Mouse (Mus musculus) spleen, postnatal 36 days (tissue): Measurements from ENCODE around the gene Slc30a1.

Experiments
- DNase-seq, 2 experiments: peaks; one replicate each; pipeline ENCODE4 v3.0.0; 2022; ENCODE audit warnings: low spot score in 2 of 2, mixed read lengths in 1 of 2

Slc30a1 gene

DNA sequence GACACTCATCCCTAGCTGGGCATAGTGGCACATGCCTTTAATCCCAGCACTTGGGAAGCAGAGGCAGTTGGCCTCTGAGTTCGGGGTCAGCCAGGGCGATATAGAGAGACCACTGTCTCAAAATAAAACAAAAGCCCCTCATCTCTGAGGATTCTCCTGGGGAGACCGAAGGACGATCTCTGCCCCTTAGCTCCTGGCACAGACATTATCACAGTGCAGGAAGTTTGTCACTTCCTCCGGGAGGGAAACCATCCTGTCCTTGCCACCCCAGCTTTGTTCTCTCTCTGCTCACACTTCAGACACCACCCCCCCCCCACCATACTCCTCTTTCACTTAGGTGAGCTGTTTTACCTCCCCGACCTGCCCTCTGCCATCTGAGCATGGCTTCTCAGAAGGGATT lies 37.1 kb downstream of the Slc30a1 start:
- DNase-seq, result no peak

DNA sequence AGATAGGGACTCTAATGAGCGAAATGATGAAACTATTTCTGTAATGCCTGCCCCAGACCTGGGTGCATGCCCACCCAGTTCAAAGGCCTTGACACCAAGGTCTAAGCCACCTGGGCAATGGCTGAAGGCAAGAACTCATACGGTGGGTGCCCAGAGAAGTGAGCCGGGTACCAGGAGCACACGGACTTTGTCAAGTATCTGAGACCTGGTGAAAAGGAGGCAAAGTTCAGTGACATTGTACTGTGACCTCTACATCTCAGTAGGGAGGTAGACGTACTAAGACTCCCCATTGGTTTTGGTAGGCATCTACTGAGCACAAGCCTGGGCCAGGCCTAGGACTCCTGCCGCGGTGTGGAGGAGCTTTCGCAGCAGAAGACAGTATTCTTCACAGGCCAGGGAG lies 38.8 kb downstream of the Slc30a1 start:
- no peak for DNase-seq

DNA sequence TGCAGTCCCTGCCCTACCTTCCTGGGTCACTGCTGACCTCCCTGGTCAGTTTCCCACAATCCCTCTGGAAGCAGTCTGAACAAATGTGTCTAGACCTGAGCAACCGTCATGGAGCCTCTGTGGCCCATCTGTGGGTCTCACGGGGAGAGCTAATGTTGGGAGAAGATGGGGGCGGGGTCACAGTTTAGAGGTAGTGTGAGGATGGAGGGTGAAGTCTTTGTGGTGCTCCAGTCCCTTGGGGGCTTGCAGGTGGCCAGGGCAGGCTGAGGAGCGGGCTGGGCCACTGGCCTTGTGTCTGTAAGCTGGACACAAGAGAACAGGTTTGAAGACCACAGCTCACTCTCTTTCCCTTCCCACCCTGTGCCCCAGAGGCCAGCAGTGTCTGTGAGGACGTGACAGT lies 39.2 kb downstream of the Slc30a1 start:
- no peak for DNase-seq

DNA sequence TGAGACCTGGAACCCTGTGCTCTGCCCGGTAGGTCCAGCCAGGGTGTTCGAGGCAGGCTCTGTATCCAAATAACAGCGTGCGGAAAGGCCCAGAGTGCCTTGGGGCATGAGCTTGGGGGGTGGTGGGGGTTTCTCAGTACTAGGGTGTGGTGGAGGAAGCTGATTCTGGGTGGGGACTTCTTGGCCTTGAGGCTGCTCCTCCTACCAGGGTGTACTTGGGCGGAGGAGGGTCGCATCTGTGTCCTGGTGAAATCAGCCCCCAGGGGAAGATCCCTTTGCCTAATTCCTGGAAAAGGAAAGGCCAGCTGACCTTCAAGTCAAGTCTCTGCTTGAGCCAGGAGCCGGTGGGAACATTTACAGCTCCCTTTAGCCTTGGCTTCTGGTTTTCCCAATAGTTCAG lies 39.7 kb downstream of the Slc30a1 start:
- no peak for DNase-seq

DNA sequence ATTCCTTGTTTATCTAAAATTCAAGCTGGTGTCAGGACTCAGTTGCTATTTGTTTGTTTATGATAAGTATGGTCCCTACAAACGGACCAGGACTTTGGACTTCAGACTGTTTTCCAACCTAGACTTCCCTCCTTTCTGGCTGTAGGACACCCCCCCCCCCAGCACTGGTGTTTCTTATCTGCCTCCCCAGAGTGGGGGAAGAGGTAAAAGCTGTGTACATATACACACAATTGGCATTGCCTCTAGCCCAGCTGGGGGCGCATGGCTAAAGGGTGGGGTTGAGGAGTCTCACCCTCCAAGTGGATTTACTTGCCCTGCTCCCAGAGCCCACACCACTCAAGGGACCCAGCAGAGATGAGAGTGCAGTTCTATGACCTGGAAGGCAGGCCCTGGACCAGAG lies 40.3 kb downstream of the Slc30a1 start:
- DNase-seq, result no peak

DNA sequence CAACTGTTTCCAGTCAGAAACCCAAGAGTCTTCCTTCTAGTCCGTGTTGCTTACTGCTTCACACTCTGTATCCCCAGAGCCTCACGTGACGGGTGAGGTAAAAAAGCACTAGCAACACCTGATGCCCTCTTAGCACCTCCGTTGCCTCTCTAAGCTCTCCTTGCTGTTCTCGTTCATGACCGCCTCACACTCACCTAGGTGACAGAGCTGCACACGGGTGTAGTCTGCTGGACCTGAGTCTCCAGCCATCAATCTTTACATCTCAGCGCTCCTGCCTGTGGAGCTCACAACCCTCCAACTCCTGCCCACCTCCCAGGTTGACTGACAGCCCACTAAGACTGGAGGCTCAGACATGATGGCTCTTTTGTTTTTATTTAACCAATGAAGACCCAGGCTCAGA lies 41.2 kb downstream of the Slc30a1 start:
- DNase-seq, result no peak

DNA sequence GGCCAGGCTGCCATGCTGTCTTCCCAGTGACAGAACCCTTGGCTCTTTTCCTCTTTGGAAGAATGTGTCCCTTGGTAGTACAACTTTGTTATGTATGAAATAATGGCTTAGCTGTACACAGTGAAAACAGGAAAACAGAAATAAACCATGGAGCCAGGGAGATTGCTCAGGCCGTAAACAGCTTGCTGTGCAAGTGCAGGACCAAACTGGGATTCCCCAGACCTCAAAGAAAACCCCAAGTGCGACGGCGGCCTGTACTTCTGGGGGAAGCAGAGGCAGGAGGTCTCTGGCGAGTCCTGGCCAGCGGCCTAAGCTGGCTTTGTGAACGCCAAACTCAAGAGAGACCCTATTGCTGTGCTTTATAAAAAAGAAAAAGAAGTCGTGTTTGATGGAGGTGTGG lies 42.0 kb downstream of the Slc30a1 start:
- DNase-seq, result no peak

DNA sequence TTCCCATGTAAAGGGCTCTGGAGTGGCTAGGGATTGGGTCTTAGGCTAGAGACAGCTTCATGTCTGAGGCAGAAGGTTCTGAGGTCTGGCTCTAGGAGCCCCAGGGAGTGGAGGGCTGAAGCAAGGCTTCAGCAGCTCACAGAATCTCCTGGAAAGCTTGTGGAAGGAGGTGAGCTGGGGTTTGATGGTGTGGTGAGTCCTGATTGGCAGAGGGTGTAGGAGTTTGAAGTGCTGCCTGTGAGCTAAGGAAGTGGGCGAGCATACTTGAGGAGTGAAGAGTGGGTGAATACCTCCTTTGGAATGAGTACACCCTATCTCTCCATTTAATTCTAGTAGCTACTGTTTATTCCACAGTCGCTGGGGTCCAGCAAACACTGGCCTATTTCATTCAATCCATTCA lies 44.0 kb downstream of the Slc30a1 start:
- no peak for DNase-seq

DNA sequence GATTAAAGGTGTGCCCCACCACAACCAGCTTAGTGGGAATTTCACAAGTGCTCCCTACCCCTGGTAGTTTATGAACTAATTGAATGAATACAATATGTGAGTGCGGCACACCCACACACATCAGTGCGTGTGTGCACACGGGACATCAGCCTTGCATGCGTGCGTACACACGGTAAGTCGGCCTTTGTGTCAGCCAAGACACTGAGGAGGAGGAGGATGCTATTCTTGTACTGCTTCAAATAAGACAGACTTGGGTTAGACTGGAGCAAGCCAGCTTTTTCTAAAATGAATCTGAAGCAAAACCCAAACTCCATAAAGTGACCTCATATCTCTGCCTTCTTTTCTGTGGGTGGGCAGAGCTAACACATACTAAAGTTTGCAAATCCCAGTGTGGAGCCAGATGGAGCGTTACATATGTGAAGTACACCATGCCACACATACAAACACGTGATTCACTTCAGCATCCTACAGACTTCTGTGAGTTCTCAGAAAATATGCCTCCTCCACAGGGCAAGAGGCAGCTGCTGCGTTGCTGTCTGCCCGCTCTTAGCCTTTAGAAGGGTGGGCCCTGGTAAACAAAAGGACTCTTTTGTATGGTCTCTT lies 46.3 kb downstream of the Slc30a1 start:
- no peak for DNase-seq

DNA sequence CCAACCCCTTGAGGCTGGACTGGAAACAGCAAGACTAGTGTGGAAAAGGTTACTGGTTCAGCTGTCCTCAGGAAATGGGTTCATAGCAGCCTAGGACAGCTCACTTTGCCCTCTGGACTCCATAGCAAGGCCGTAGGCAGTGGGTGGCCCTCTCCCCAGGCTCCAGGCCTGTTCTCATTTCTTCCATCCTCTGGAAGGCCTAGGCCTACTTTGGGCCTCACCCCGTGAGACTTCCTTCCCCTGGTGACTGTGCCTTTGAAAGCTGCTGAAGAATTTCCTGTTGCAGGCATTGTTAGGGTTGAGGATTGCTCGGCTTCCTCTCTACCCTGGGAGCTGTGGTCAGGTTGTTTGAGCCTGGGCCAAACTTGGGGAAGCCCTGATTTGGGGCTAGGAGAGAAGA lies 48.5 kb downstream of the Slc30a1 start:
- peak; percentile 20 to 49 for DNase-seq

DNA sequence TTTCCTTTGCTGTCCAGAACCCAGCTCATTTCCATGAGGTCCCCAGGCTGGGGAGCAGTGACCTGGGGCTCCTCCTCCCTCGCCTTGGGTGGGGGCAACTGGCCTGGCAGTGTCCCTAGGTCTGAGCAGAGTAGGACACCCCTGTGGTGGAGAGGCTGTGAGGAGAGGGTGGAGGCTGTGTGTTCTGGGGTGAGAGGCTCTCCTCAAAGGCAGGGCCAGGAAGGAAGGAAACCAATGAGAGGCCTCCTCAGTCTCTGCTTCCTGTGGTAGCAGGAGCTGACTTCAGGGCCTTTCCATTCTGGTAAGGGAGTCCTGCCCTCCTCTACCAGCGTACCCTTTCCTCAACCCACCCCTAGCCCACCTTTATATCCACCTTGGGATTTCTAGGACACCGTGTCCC lies 49.7 kb downstream of the Slc30a1 start:
- DNase-seq, result peak; percentile 19 to 20

DNA sequence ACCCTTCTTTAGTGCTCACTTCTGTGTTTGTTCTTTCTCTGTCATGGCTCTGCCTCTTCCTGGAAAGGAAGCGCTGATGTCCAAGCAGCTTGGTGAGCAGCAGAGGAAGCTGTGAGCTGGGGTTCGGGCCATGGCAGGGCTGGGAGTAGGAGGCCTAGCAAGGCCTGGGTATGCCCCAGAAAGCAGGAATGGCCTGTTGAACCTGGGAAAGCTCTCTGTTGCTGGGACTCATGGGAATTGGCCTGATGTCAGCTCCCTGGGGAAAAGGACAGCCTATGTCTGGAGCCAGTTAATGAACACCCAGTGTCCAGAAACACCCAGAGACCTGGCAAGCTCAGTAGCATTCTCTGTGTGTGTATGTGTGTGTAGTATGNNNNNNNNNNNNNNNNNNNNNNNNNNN lies 50.3 kb downstream of the Slc30a1 start:
- DNase-seq, result no peak

DNA sequence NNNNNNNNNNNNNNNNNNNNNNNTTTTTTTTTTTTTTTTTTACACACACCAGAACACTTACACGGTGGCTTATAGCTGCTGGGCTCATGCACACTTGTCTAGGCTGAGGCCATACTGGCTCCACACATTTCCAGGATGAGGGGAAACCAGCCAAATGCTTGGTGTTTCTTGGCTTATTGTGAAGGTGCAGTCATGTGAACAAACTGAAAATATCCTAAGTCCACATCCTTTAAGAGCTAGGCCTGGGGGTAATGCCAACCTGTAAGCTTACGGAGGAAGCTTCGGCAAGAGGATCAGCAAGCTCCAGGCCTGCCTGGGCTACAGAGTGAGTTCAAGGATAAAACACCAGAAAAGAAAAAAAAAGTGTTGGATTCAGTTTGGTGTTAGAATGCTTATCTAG lies 50.8 kb downstream of the Slc30a1 start:
- DNase-seq, result no peak

DNA sequence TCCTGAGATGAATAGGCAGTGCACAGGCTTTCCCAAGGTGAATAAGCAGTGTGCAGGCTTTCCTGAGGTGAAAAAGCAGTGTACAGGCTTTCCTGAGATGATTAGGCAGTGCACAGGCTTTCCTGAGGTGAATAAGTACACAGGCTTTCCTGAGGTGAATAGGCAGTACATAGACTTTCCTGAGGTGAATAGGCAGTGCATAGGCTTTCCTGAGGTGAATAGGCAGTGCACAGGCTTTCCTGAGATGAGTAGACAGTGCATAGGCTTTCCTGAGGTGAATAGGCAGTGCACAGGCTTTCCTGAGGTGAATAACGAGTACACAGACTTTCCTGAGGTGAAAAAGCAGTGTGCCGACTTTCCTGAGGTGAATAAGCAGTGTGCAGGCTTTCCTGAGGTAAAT lies 54.4 kb downstream of the Slc30a1 start:
- no peak for DNase-seq
